Mouse (Mus musculus) kidney, embryonic 15.5 days (tissue): ENCODE results near the gene Akap14. TPM values are rescaled to one million over a fixed set of nuclear protein-coding genes. Genes with fewer than 3 reads are reported as not detected.
"Not testable (repeated sequence)": the region's sequence is repeated elsewhere in the genome, so short reads cannot be mapped to it uniquely, and the experiment has no call there.

ENCODE experiments used
- ATAC-seq: fragments of 200-750 bp; cut with Nextera tagmentation; replicated peaks from 2 replicates; pipeline ENCODE4 v1.8.0; 2017; ENCODE audit warnings: moderate TSS enrichment; ENCODE audit not compliant: low FRiP score
- H3K27ac ChIP-seq: fragments of 300-500 bp; sonication (generic); 2 replicates; pipeline ENCODE4 v1.5.1; 2015; ENCODE audit warnings: mild to moderate bottlenecking, inconsistent platforms
- H3K27me3 ChIP-seq: fragments of 300-500 bp; sonication (generic); 2 replicates; pipeline ENCODE4 v1.6.1; 2015; ENCODE audit warnings: inconsistent platforms
- H3K36me3 ChIP-seq: fragments of 300-500 bp; sonication (generic); 2 replicates; pipeline ENCODE4 v1.6.1; 2015; ENCODE audit warnings: inconsistent platforms
- H3K4me1 ChIP-seq: fragments of 300-500 bp; sonication (generic); 2 replicates; pipeline ENCODE4 v1.6.1; 2015; ENCODE audit warnings: inconsistent platforms
- H3K4me2 ChIP-seq: fragments of 300-500 bp; sonication (generic); 2 replicates; pipeline ENCODE4 v1.6.1; 2015; ENCODE audit warnings: moderate library complexity, mild to moderate bottlenecking, inconsistent platforms
- H3K4me3 ChIP-seq: fragments of 300-500 bp; sonication (generic); replicated peaks from 2 replicates; pipeline ENCODE4 v1.5.1; 2015; ENCODE audit warnings: mild to moderate bottlenecking, inconsistent platforms
- H3K9ac ChIP-seq: fragments of 300-500 bp; sonication (generic); 2 replicates; pipeline ENCODE4 v1.6.1; 2015; ENCODE audit warnings: mild to moderate bottlenecking, inconsistent platforms
- H3K9me3 ChIP-seq: fragments of 300-500 bp; sonication (generic); replicated peaks from 2 replicates; pipeline ENCODE4 v1.6.1; 2016; ENCODE audit warnings: inconsistent platforms
- WGBS: fragments of 180-500 bp; shearing (Covaris S2); methylation state at CpG from one replicate; pipeline ENCODE4 v1.1.7; 2015; ENCODE audit warnings: mixed read lengths; 5-methylcytosine and 5-hydroxymethylcytosine counted together
- polyA plus RNA-seq: library from polyadenylated mRNA; unstranded; fragments of >200 nt; fragmentation: Nextera tagmentation; extraction: Ambion mirVana; gene quantifications from 2 replicates; pipeline ENCODE4 v1.2.1, GENCODE M21; 2015

The Akap14 gene
- polyA plus RNA-seq, 1 experiment from 2014 or later = 0.12 TPM

- WGBS = 75% methylated on average over 2 of the region's 4 CpGs
- H3K4me3 ChIP-seq, H3K4me1 ChIP-seq, H3K9ac ChIP-seq, H3K27ac ChIP-seq, H3K27me3 ChIP-seq, H3K9me3 ChIP-seq, H3K4me2 ChIP-seq, ATAC-seq: not testable (repeated sequence)
- peaks cover 26% of the 10 kb centered on the region; the same call in 1 of the 2 replicates for H3K36me3 ChIP-seq
These were observed 24.1 kb downstream of the Akap14 start for GRCm38 (mm10) chrX:37144498-37144897.

GRCm38 (mm10) chrX:37141732-37142131, 26.9 kb downstream of the Akap14 start:
- 82% methylated on average over 3 of the region's 3 CpGs for WGBS
- no peaks in the 10 kb centered on the region for H3K9me3 ChIP-seq
- no peak for ATAC-seq
- H3K36me3 ChIP-seq = peaks cover 37% of the 10 kb centered on the region
- H3K27ac ChIP-seq = no peak overlapping the region
- no peak overlapping the region for H3K4me2 ChIP-seq
- no peak overlapping the region for H3K4me3 ChIP-seq
- no peak overlapping the region for H3K9ac ChIP-seq
- H3K4me1 ChIP-seq = no peaks in the 10 kb centered on the region
- no peaks in the 10 kb centered on the region for H3K27me3 ChIP-seq

- Histone ChIP-seq H3K4me1 (peaks cover 8% of the 10 kb centered on the region; the same call in 1 of the 2 replicates), H3K36me3 (peaks cover 2% of the 10 kb centered on the region; the same call in 1 of the 2 replicates), H3K9me3 (no peaks in the 10 kb centered on the region), H3K4me3 (peak within 1 kb of the TSS; percentile 58), H3K9ac (peak within 1 kb of the TSS; percentile 67), H3K27me3 (no peaks in the 10 kb centered on the region), H3K27ac (peak within 1 kb of the TSS; percentile 73), H3K4me2 (peak within 1 kb of the TSS; percentile 57)
- 13% methylated on average over 58 of the region's 58 CpGs for WGBS
- peak; percentile 85 for ATAC-seq
These were observed 41.8 kb downstream of the Akap14 start, which contains the start of gene Nkap for GRCm38 (mm10) chrX:37126671-37127358. Gene Nkap, plus strand, starts transcription at chrX:37126795.

GRCm38 (mm10) chrX:37125511-37125910, 43.1 kb downstream of the Akap14 start:
- 92% methylated on average over 7 of the region's 7 CpGs for WGBS
- Histone ChIP-seq H3K4me3 (no peak overlapping the region), H3K4me2 (no peak overlapping the region), H3K9me3 (no peaks in the 10 kb centered on the region), H3K9ac (no peak overlapping the region), H3K27ac (no peak overlapping the region), H3K27me3 (no peaks in the 10 kb centered on the region), H3K4me1 (peaks cover 8% of the 10 kb centered on the region; the same call in 1 of the 2 replicates), H3K36me3 (no peaks in the 10 kb centered on the region)
- no peak for ATAC-seq

GRCm38 (mm10) chrX:37120212-37120611, 48.4 kb downstream of the Akap14 start:
- Histone ChIP-seq H3K4me3 (no peak overlapping the region), H3K27ac (no peak overlapping the region), H3K9ac (no peak overlapping the region), H3K4me1 (no peaks in the 10 kb centered on the region), H3K4me2 (no peak overlapping the region), H3K27me3 (no peaks in the 10 kb centered on the region; the same call in 1 of the 2 replicates), H3K9me3 (no peaks in the 10 kb centered on the region), H3K36me3 (no peaks in the 10 kb centered on the region)
- ATAC-seq = no peak
- 69% methylated on average over 5 of the region's 5 CpGs for WGBS

- H3K27ac ChIP-seq = no peak overlapping the region
- H3K9ac ChIP-seq = no peak overlapping the region
- H3K4me3 ChIP-seq = no peak overlapping the region
- H3K27me3 ChIP-seq = no peaks in the 10 kb centered on the region; the same call in 1 of the 2 replicates
- no peak for ATAC-seq
- H3K4me1 ChIP-seq = no peaks in the 10 kb centered on the region
- 60% methylated on average over 3 of the region's 3 CpGs for WGBS
- no peaks in the 10 kb centered on the region for H3K9me3 ChIP-seq
- H3K36me3 ChIP-seq = no peaks in the 10 kb centered on the region
- no peak overlapping the region for H3K4me2 ChIP-seq
These were observed 49.1 kb downstream of the Akap14 start for GRCm38 (mm10) chrX:37119585-37119984.

- no peak overlapping the region for H3K9ac ChIP-seq
- no peak overlapping the region for H3K4me3 ChIP-seq
- H3K27ac ChIP-seq = no peak overlapping the region
- H3K27me3 ChIP-seq = no peaks in the 10 kb centered on the region; the same call in 1 of the 2 replicates
- ATAC-seq = no peak
- H3K36me3 ChIP-seq = no peaks in the 10 kb centered on the region
- no peaks in the 10 kb centered on the region for H3K9me3 ChIP-seq
- no peak overlapping the region for H3K4me2 ChIP-seq
- WGBS = no CpG with 5 or more reads among the region's 5 CpGs
- H3K4me1 ChIP-seq = no peaks in the 10 kb centered on the region
These were observed 51.6 kb downstream of the Akap14 start for GRCm38 (mm10) chrX:37117085-37117484.

- Histone ChIP-seq H3K27me3 (no peaks in the 10 kb centered on the region), H3K4me3 (no peak overlapping the region), H3K36me3 (peaks cover under 1% of the 10 kb centered on the region; the same call in 1 of the 2 replicates), H3K4me2 (no peak overlapping the region), H3K9ac (no peak overlapping the region), H3K4me1 (0 out of 2 replicates have a peak, but pooled peaks cover 4% of the 10 kb centered on the region), H3K9me3 (no peaks in the 10 kb centered on the region), H3K27ac (no peak overlapping the region)
- ATAC-seq = no peak
- whole genome bisulfite sequencing = 76% methylated on average over 4 of the region's 4 CpGs
These were observed 57.8 kb downstream of the Akap14 start for GRCm38 (mm10) chrX:37110881-37111193.

GRCm38 (mm10) chrX:37110193-37110880, 58.3 kb downstream of the Akap14 start, which contains the start of gene Upf3b:
Gene Upf3b, minus strand, starts transcription at chrX:37110322.
- peak within 1 kb of the TSS; percentile 62 for H3K9ac ChIP-seq
- H3K4me2 ChIP-seq = peak within 1 kb of the TSS; percentile 62
- H3K4me3 ChIP-seq = peak within 1 kb of the TSS; percentile 62
- H3K9me3 ChIP-seq = no peaks in the 10 kb centered on the region
- peak within 1 kb of the TSS; percentile 93 for H3K27ac ChIP-seq
- 17% methylated on average over 30 of the region's 30 CpGs for WGBS
- no peaks in the 10 kb centered on the region for H3K27me3 ChIP-seq
- ATAC-seq = peak; percentile 99
- 0 out of 2 replicates have a peak, but pooled peaks cover 4% of the 10 kb centered on the region for H3K4me1 ChIP-seq
- peaks cover 5% of the 10 kb centered on the region; the same call in 1 of the 2 replicates for H3K36me3 ChIP-seq

GRCm38 (mm10) chrX:37109526-37110192, 59.0 kb downstream of the Akap14 start:
- 17% methylated on average over 27 of the region's 27 CpGs for WGBS
- peak; percentile 90 for ATAC-seq
- H3K27me3 ChIP-seq = no peaks in the 10 kb centered on the region

GRCm38 (mm10) chrX:37103826-37104225, 64.8 kb downstream of the Akap14 start:
- Histone ChIP-seq H3K27me3 (no peaks in the 10 kb centered on the region), H3K4me3 (no peak overlapping the region), H3K4me1 (0 out of 2 replicates have a peak, but pooled peaks cover 2% of the 10 kb centered on the region), H3K36me3 (peaks cover 28% of the 10 kb centered on the region), H3K4me2 (no peak overlapping the region), H3K9ac (no peak overlapping the region), H3K27ac (no peak overlapping the region), H3K9me3 (no peaks in the 10 kb centered on the region)
- ATAC-seq = no peak
- 72% methylated on average over 2 of the region's 2 CpGs for WGBS

More at GRCm38 (mm10) chrX:37109526-37110192, 59.0 kb downstream of the Akap14 start:
- peaks cover 8% of the 10 kb centered on the region; the same call in 1 of the 2 replicates for H3K36me3 ChIP-seq
- H3K9me3 ChIP-seq = no peaks in the 10 kb centered on the region
- H3K4me3 ChIP-seq = peak overlapping the region; percentile 62
- H3K27ac ChIP-seq = peak overlapping the region; percentile 93
- peak overlapping the region; percentile 62 for H3K4me2 ChIP-seq
- peak overlapping the region; percentile 62 for H3K9ac ChIP-seq
- 0 out of 2 replicates have a peak, but pooled peaks cover 4% of the 10 kb centered on the region for H3K4me1 ChIP-seq
